Mouse (Mus musculus) thymus, adult 2 months (tissue): ENCODE data around the gene Ski. TPM values are rescaled to one million over a fixed set of nuclear protein-coding genes. Genes with fewer than 3 reads are reported as not detected.
A peak's percentile ranks its signal among the peaks of the same experiment; 100 is the strongest.

Experiments used
- DNase-seq: peaks from one replicate; pipeline ENCODE4 v3.0.0; 2021
- H3K27ac ChIP-seq: fragments of 200-500 bp; 2 replicates; pipeline ENCODE4 v1.5.1; 2012; ENCODE audit warnings: low read length, control low read depth; ENCODE audit not compliant: control insufficient read depth, insufficient read depth
- H3K27me3 ChIP-seq: fragments of 200-500 bp; 2 replicates; pipeline ENCODE4 v1.6.1; 2012; ENCODE audit warnings: mild to moderate bottlenecking, low read length, moderate library complexity, mixed read lengths; ENCODE audit not compliant: control insufficient read depth, insufficient read depth
- H3K36me3 ChIP-seq: fragments of 200-500 bp; 2 replicates; pipeline ENCODE4 v1.6.1; 2012; ENCODE audit warnings: mild to moderate bottlenecking, low read length, moderate library complexity; ENCODE audit not compliant: control insufficient read depth, insufficient read depth
- H3K4me1 ChIP-seq: fragments of 200-500 bp; replicated peaks from 2 replicates; pipeline ENCODE4 v1.6.1; 2012; ENCODE audit warnings: low read length; ENCODE audit not compliant: control insufficient read depth, insufficient read depth
- H3K4me3 ChIP-seq: fragments of 200-500 bp; 2 replicates; pipeline ENCODE4 v1.5.1; 2012; ENCODE audit warnings: mild to moderate bottlenecking, low read length, control low read depth, moderate library complexity; ENCODE audit not compliant: control insufficient read depth, insufficient read depth
- CTCF ChIP-seq: fragments of 200-500 bp; IDR thresholded peaks from 2 replicates; pipeline ENCODE4 v1.5.1; 2012; ENCODE audit warnings: mild to moderate bottlenecking, control low read depth, low read length, moderate library complexity, borderline replicate concordance; ENCODE audit not compliant: control insufficient read depth, poor library complexity, insufficient read depth; ENCODE audit errors: extremely low read depth
- POLR2A ChIP-seq: fragments of 200-500 bp; IDR thresholded peaks from 2 replicates; pipeline ENCODE4 v1.6.1; 2012; ENCODE audit warnings: mild to moderate bottlenecking, low read length, control low read depth, moderate library complexity; ENCODE audit not compliant: control insufficient read depth, poor library complexity, insufficient read depth; ENCODE audit errors: extremely low read depth
- WGBS: fragments of 180-500 bp; shearing (Covaris S2); methylation state at CpG from one replicate; pipeline ENCODE4 v1.1.7; 2018; 5-methylcytosine and 5-hydroxymethylcytosine counted together
- polyA plus RNA-seq: library from polyadenylated mRNA; depleted of rRNA; stranded (reverse); fragments of >200 nt; gene quantifications from 2 replicates; pipeline ENCODE4 v1.2.3, GENCODE M21; 2012

The Ski gene
- polyA plus RNA-seq, 1 experiment = 70.5 TPM

DNA sequence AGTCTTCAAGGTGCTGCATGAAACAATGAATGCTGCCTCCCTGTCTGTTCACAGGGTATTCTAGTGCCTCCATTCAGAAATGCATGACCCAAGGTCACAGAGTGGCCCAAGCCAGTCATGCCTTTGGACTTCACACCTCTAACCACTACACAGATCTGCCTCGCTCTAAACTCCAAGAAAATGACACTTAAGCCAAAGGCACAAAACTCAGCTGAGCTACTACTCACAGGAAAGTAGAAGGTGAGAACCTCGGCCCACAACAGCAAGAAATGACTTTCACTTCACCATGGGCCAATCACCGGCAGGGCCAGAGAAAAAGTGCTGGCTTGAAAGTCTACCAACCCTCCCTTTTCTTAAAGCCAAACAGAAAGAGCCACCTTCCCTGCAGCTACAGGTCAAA lies 14.6 kb downstream of the Ski start:
- TF ChIP-seq POLR2A (no peak), CTCF (no peak)
- H3K4me3 ChIP-seq = no peak overlapping the region
- H3K36me3 ChIP-seq = no peaks in the 10 kb centered on the region
- no peak for DNase-seq
- no peaks in the 10 kb centered on the region for H3K27me3 ChIP-seq
- H3K27ac ChIP-seq = no peak overlapping the region
- WGBS = 61% methylated on average over 3 of the region's 3 CpGs
- peaks cover 56% of the 10 kb centered on the region for H3K4me1 ChIP-seq

DNA sequence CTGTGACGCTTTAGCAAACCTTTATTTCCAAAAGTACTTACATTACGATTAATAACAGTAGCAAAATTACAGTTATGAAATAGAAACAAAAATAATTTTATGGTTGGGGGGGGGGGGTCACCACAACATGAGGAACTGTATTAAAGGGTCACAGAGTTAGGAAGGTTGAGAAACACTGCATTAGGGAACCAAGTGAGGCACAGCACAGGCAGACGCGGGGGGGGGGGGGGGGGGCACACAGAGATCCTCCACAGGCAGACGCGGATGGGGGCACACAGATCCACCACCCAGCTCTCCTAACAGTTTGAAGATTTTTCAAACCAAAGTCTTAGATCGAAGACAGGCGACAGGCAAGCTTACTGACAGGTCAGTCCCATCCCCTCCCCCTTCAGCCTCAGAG lies 15.9 kb downstream of the Ski start:
- TF ChIP-seq CTCF (no peak), POLR2A (no peak)
- Histone ChIP-seq H3K4me1 (peaks cover 65% of the 10 kb centered on the region), H3K27ac (no peak overlapping the region), H3K27me3 (no peaks in the 10 kb centered on the region), H3K4me3 (no peak overlapping the region), H3K36me3 (no peaks in the 10 kb centered on the region)
- no peak for DNase-seq
- 72% methylated on average over 7 of the region's 8 CpGs for WGBS

DNA sequence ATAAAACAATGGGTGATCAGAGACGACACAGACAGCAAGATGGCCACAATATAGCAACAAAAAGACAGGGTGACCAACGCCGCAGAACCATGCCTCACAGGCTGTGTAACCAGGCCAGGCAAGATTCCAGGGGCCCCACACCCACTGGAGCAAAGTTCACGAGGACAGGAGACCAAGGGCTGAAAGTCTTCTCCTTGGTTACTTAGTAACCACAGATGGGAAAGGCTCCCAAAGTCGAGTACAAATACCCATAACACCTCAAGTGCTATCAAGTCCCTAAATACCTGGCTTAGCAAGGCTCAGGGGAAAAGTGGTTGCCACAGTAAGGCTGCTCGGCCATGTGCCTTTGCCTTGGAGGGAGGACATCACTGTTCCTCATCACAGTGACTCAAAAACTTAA lies 16.5 kb downstream of the Ski start:
- Histone ChIP-seq H3K4me3 (no peak overlapping the region), H3K27me3 (no peaks in the 10 kb centered on the region), H3K4me1 (peaks cover 67% of the 10 kb centered on the region), H3K36me3 (no peaks in the 10 kb centered on the region), H3K27ac (no peak overlapping the region)
- no peak for TF ChIP-seq POLR2A
- TF ChIP-seq CTCF = no peak
- 85% methylated on average over 6 of the region's 6 CpGs for WGBS
- DNase-seq = no peak

DNA sequence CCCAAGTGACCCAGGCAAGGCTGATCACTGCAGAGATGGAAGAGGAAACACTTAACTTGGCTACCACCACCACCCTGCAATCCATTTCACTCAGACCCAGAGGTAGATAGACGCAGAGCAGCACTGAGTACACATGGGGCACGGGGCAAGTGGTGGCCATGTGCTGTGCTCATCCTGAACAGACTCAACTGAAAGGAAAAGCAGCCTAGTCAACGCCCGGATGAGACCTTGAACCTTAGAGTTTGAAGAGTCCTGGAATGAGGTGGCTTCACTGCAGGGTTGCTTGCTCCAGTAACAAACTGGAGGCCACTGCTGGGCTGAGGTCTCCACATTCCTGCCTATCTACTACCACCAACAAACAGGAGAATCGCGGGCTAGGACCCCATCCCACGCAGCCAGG lies 20.6 kb downstream of the Ski start:
- no peak for DNase-seq
- Histone ChIP-seq H3K27me3 (no peaks in the 10 kb centered on the region), H3K27ac (peak overlapping the region; percentile 11; the same call in 1 of the 2 replicates), H3K36me3 (no peaks in the 10 kb centered on the region), H3K4me1 (peaks cover 46% of the 10 kb centered on the region), H3K4me3 (no peak overlapping the region)
- no peak for TF ChIP-seq CTCF
- 94% methylated on average over 7 of the region's 7 CpGs for WGBS

DNA sequence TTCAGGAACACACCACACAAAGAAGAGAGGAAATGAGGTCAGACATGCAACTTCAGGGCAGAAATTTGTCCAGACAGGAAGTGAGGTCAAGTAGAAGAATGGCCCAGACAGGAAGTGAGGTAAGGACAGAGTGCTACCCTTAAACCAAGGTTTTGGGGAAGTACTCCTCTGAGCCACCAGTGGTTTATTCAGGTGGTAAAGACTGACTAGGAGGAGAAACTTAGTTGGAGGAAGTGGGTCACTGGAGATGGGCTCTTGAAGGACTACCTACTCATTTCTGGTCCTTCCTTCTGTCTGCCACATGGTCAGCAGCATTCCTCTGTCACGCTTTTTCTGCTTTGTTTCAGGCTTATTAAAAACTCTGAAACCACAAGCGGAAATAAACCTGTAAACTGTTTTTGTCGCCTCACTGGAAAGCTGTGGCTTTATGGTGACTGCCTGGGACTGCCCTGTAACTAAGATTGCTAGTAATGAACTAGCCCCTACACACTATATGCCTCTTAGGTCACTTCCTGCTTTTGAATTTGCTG lies 21.5 kb downstream of the Ski start:
- Histone ChIP-seq H3K36me3 (no peaks in the 10 kb centered on the region), H3K4me1 (peaks cover 49% of the 10 kb centered on the region), H3K27ac (no peak overlapping the region; the same call in 1 of the 2 replicates), H3K4me3 (no peak overlapping the region), H3K27me3 (no peaks in the 10 kb centered on the region)
- peak; percentile 54 for DNase-seq
- TF ChIP-seq CTCF (no peak), POLR2A (no peak)
- WGBS = 1% methylated on average over 3 of the region's 3 CpGs

DNA sequence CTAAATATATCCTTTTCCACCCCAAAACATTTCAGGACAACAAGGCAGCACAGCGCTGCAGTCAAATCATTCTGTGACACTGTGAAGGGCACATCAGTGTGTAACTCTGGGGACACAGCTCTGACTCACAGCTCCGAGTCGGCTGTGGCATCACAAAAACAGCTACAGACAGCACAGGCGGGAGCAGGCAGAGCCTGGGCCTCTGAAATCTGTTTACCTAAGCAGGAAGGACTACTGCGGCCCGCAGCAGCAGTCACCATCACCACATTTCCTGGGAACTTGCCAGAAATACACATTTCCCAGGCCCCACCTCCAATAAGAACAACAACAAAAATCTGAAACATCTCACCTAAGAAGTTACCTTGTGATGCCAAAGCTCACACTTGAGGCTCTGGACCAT lies 24.7 kb downstream of the Ski start:
- Histone ChIP-seq H3K27ac (no peak overlapping the region), H3K4me1 (peaks cover 43% of the 10 kb centered on the region), H3K36me3 (no peaks in the 10 kb centered on the region), H3K4me3 (no peak overlapping the region), H3K27me3 (no peaks in the 10 kb centered on the region)
- no peak for TF ChIP-seq CTCF
- no peak for DNase-seq
- 35% methylated on average over 6 of the region's 6 CpGs for WGBS

DNA sequence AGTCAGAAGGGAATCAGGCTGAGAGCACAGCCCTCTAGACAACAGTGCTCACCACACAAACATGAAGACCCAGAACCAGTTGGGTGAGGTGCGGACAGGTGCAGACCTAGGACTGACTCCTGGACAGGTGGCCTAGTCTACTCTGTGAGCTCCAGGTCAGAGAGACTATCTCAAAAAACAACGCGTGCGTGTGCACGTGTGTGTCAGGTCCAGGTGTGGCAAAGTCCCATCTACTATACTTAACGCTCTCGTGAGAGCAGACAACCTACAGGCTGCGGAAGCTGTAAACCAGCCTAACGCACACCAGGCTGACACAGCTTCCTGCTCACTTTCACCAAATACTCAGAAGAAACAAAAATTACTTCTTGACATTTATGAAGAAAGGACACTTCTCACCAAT lies 27.2 kb downstream of the Ski start:
- Histone ChIP-seq H3K27ac (no peak overlapping the region), H3K27me3 (no peaks in the 10 kb centered on the region), H3K4me1 (peaks cover 26% of the 10 kb centered on the region), H3K36me3 (no peaks in the 10 kb centered on the region), H3K4me3 (no peak overlapping the region)
- no peak for DNase-seq
- TF ChIP-seq CTCF (no peak), POLR2A (no peak)
- WGBS = 79% methylated on average over 9 of the region's 9 CpGs
